Mouse (Mus musculus) liver, adult 2 months (tissue): ENCODE measurements around the gene Cdk11b. TPM values are rescaled to one million over a fixed set of nuclear protein-coding genes. Genes with fewer than 3 reads are reported as not detected.
"Not testable (repeated sequence)": the region's sequence is repeated elsewhere in the genome, so short reads cannot be mapped to it uniquely, and the experiment has no call there.

ENCODE experiments used
- DNase-seq: peaks from one replicate; pipeline ENCODE4 v3.0.0-alpha.2; 2011; ENCODE audit warnings: low read depth, low spot score; ENCODE audit errors: extremely low read depth
- H3K27ac ChIP-seq: fragments of 200-500 bp; replicated peaks from 2 replicates; pipeline ENCODE4 v1.5.1; 2012; ENCODE audit warnings: low read depth, mild to moderate bottlenecking, control low read depth, inconsistent platforms, low read length; ENCODE audit not compliant: insufficient read depth
- H3K27me3 ChIP-seq: fragments of 200-500 bp; 2 replicates; pipeline ENCODE4 v1.6.1; 2012; ENCODE audit warnings: mild to moderate bottlenecking, moderate library complexity, low read length, inconsistent platforms; ENCODE audit not compliant: control insufficient read depth, insufficient read depth
- H3K36me3 ChIP-seq: fragments of 200-500 bp; 2 replicates; pipeline ENCODE4 v1.6.1; 2012; ENCODE audit warnings: low read length, inconsistent platforms; ENCODE audit not compliant: control insufficient read depth, insufficient read depth
- H3K4me1 ChIP-seq: fragments of 200-500 bp; 2 replicates; pipeline ENCODE4 v1.6.1; 2011; ENCODE audit warnings: low read length; ENCODE audit not compliant: control insufficient read depth, insufficient read depth
- H3K4me3 ChIP-seq: fragments of 200-500 bp; 2 replicates; pipeline ENCODE4 v1.5.1; 2011; ENCODE audit warnings: low read depth, mild to moderate bottlenecking, control low read depth, low read length, moderate library complexity; ENCODE audit not compliant: insufficient read depth
- H3K79me2 ChIP-seq: fragments of 200-500 bp; 2 replicates; pipeline ENCODE4 v1.6.1; 2012; ENCODE audit warnings: inconsistent platforms, mild to moderate bottlenecking, low read length, moderate library complexity; ENCODE audit not compliant: control insufficient read depth, insufficient read depth
- H3K9ac ChIP-seq: fragments of 200-500 bp; 2 replicates; pipeline ENCODE4 v1.6.1; 2012; ENCODE audit warnings: low read depth, mild to moderate bottlenecking, control low read depth, inconsistent platforms, low read length
- CTCF ChIP-seq: fragments of 200-500 bp; IDR thresholded peaks from 2 replicates; pipeline ENCODE4 v1.5.1; 2011; ENCODE audit warnings: low read depth, low read length, control low read depth
- POLR2A ChIP-seq: fragments of 200-500 bp; IDR thresholded peaks from 2 replicates; pipeline ENCODE4 v1.6.1; 2011; ENCODE audit warnings: low read length, control low read depth; ENCODE audit not compliant: insufficient read depth; ENCODE audit errors: extremely low read depth
- WGBS: fragments of 180-500 bp; shearing (Covaris S2); methylation state at CpG from one replicate; pipeline ENCODE4 v1.1.7; 2018; 5-methylcytosine and 5-hydroxymethylcytosine counted together
- polyA plus RNA-seq: library from polyadenylated mRNA; depleted of rRNA; stranded (reverse); fragments of >200 nt; gene quantifications from 2 replicates; pipeline ENCODE4 v1.2.3, GENCODE M21; 2012
- total RNA-seq: library from RNA; depleted of rRNA; stranded (reverse); fragments of >200 nt; gene quantifications from 2 replicates; pipeline ENCODE4 v1.2.3, GENCODE M21; 2014

Cdk11b gene
- total and polyA plus RNA-seq, 2 experiments, result 10.6 to 11.2 TPM

GRCm38 (mm10) chr4:155660641-155661040 is 36.0 kb downstream of the Cdk11b start:
- DNase-seq, result no peak
- Histone ChIP-seq H3K36me3 (no peaks in the 10 kb centered on the region; the same call in 1 of the 2 replicates), H3K79me2 (no peaks in the 10 kb centered on the region)

GRCm38 (mm10) chr4:155666903-155667302 is 42.2 kb downstream of the Cdk11b start:
- Histone ChIP-seq H3K9ac (no peak overlapping the region), H3K4me1 (peaks cover 5% of the 10 kb centered on the region), H3K27me3 (no peaks in the 10 kb centered on the region), H3K4me3 (no peak overlapping the region), H3K27ac (no peak overlapping the region), H3K79me2 (peaks cover 6% of the 10 kb centered on the region; the same call in 1 of the 2 replicates), H3K36me3 (no peaks in the 10 kb centered on the region)
- peak; percentile 36 for DNase-seq
- no peak for TF ChIP-seq CTCF
- no peak for TF ChIP-seq POLR2A

More at GRCm38 (mm10) chr4:155660641-155661040, 36.0 kb downstream of the Cdk11b start:
- Histone ChIP-seq H3K4me3 (no peak overlapping the region), H3K27me3 (no peaks in the 10 kb centered on the region), H3K9ac (no peak overlapping the region), H3K4me1 (no peaks in the 10 kb centered on the region), H3K27ac (no peak overlapping the region)
- TF ChIP-seq CTCF, result no peak
- no peak for TF ChIP-seq POLR2A
- 73% methylated on average over 12 of the region's 12 CpGs for WGBS

- H3K36me3 ChIP-seq, result no peaks in the 10 kb centered on the region
- under 1% methylated on average over 72 of the region's 73 CpGs for WGBS
- DNase-seq, result peak; percentile 89
- H3K79me2 ChIP-seq, result peaks cover 6% of the 10 kb centered on the region; the same call in 1 of the 2 replicates
- peaks cover 5% of the 10 kb centered on the region for H3K4me1 ChIP-seq
- no peaks in the 10 kb centered on the region for H3K27me3 ChIP-seq
- no peak for TF ChIP-seq CTCF
- TF ChIP-seq POLR2A, result no peak
- peak within 1 kb of the TSS; percentile 65 for H3K27ac ChIP-seq
- peak within 1 kb of the TSS; percentile 75 for H3K9ac ChIP-seq
- peak within 1 kb of the TSS; percentile 69 for H3K4me3 ChIP-seq
These were observed 44.3 kb downstream of the Cdk11b start, which contains the start of gene Mib2 for GRCm38 (mm10) chr4:155668689-155669597. TSS of gene Mib2 (minus strand) at chr4:155669198.

DNA sequence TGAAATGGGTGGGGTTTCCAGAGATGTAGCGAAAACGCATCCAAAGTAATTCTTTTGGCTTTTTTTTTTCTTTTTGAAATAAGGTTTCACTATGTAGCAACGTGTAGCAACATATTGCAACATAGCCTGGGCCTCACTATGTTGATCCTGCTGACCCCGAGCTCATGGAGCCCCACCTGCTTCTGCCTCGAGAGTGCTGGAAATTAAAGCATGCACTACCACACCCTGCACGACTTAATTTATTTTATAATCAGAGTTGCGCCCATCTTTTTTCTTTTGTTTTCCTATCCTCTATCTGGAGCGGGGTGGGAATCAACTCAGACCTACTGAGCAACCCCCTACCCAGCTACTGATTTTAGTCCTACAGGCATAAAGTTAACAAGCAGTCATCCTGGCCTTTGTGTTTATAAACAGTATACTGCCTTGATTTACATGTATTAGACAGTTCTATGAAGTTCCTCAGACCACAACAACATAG is 45.0 kb downstream of the Cdk11b start:
- peaks cover 5% of the 10 kb centered on the region for H3K4me1 ChIP-seq
- TF ChIP-seq CTCF (no peak), POLR2A (no peak)
- H3K27me3 ChIP-seq, result no peaks in the 10 kb centered on the region
- no peak overlapping the region for H3K9ac ChIP-seq
- DNase-seq, result no peak
- H3K79me2 ChIP-seq, result peaks cover 6% of the 10 kb centered on the region; the same call in 1 of the 2 replicates
- peak overlapping the region; percentile 69 for H3K4me3 ChIP-seq
- H3K36me3 ChIP-seq, result no peaks in the 10 kb centered on the region
- H3K27ac ChIP-seq, result no peak overlapping the region
- under 1% methylated on average over 8 of the region's 8 CpGs for WGBS

GRCm38 (mm10) chr4:155670236-155670635 is 45.6 kb downstream of the Cdk11b start:
- H3K79me2 ChIP-seq, H3K27ac ChIP-seq, H3K9ac ChIP-seq, H3K4me3 ChIP-seq, DNase-seq, H3K36me3 ChIP-seq, H3K4me1 ChIP-seq, H3K27me3 ChIP-seq: not testable (repeated sequence)
- 90% methylated on average over 4 of the region's 4 CpGs for WGBS

GRCm38 (mm10) chr4:155672082-155672481 is 47.4 kb downstream of the Cdk11b start:
- H3K4me3 ChIP-seq, result no peak overlapping the region
- peaks cover 6% of the 10 kb centered on the region; the same call in 1 of the 2 replicates for H3K79me2 ChIP-seq
- H3K4me1 ChIP-seq, result peaks cover 5% of the 10 kb centered on the region
- H3K36me3 ChIP-seq, result no peaks in the 10 kb centered on the region
- TF ChIP-seq POLR2A (no peak), CTCF (no peak)
- no peaks in the 10 kb centered on the region for H3K27me3 ChIP-seq
- WGBS, result 65% methylated on average over 2 of the region's 2 CpGs
- no peak overlapping the region for H3K27ac ChIP-seq
- H3K9ac ChIP-seq, result no peak overlapping the region
- DNase-seq, result no peak
